Mouse (Mus musculus): ENCODE measurements at regions not wholly inside any gene's neighbourhood (a gene's known extent, or its start where the extent isn't known, plus 50 kb on each side); places are given as distances from the start of the nearest gene placed in this dataset.

GRCm38 (mm10) chr4:12658594-12658993, 486.8 kb upstream of the Fam92a start:
- no peak for TF ChIP-seq POLR2A (IDR thresholded peaks at IDR 0.05; ENCODE audit: insufficient read depth, low read length)
- no peak for TF ChIP-seq CTCF (IDR thresholded peaks at IDR 0.05; ENCODE audit: low read depth, low read length)
- no peak for TF ChIP-seq EP300 (IDR thresholded peaks at IDR 0.05; ENCODE audit: insufficient read depth, low read depth, low read length)

All from ES-Bruce4 (cell line).